Mouse (Mus musculus) kidney, postnatal 36 days (tissue): ENCODE data around the gene Tdpoz4.
"Not testable (repeated sequence)": the region's sequence is repeated elsewhere in the genome, so short reads cannot be mapped to it uniquely, and the experiment has no call there.

ENCODE experiments used
- DNase-seq, 2 experiments: peaks; one replicate each; pipeline ENCODE4 v3.0.0; 2021 to 2022; ENCODE audit warnings: mixed read lengths in 2 of 2

Tdpoz4 gene

GRCm38 (mm10) chr3:93796098-93796497, at the start of gene Tdpoz4:
Gene Tdpoz4 (plus strand): TSS chr3:93796398.
- DNase-seq = not testable (repeated sequence)

GRCm38 (mm10) chr3:93754022-93754421, 42.2 kb upstream of the Tdpoz4 start:
- DNase-seq = not testable (repeated sequence)

- not testable (repeated sequence) for DNase-seq
Measured at GRCm38 (mm10) chr3:93772700-93773099, 23.5 kb upstream of the Tdpoz4 start, which contains the start of gene Gm5773. Gene Gm5773 (plus strand): TSS chr3:93773000.

GRCm38 (mm10) chr3:93813341-93813740, 17.1 kb downstream of the Tdpoz4 start:
- DNase-seq = not testable (repeated sequence)

- not testable (repeated sequence) for DNase-seq
Measured at GRCm38 (mm10) chr3:93825720-93826119, 29.5 kb downstream of the Tdpoz4 start, which contains the start of gene Tdpoz3. Gene Tdpoz3 (plus strand): TSS chr3:93826020.
